Comparison of ENCODE assay signal across 18 mouse cellular contexts in genomic region chr17:71288808-71289548, GRCm38 (mm10). TPM values are rescaled to one million over a fixed set of nuclear protein-coding genes. Genes with fewer than 3 reads are reported as not detected.
DNase-seq lines count a peak whose midpoint lies in the region; ATAC-seq lines count a peak whose summit lies in the region.
"Had no signal": no experiment of that assay in that cellular context is flagged by ENCODE, and none has a peak within 500 bp of the region (broad histone marks: within the 10 kb centered on the region; RNA-seq: fewer than 3 reads in every experiment).

No protein-coding gene starts in this region.

- peaks cover 86% of the 10 kb centered on the region for H3K4me1 ChIP-seq in heart, embryonic 10.5 days
- peaks cover 31% of the 10 kb centered on the region for H3K4me1 ChIP-seq in limb, embryonic 15.5 days
- peaks cover 34% of the 10 kb centered on the region for H3K4me1 ChIP-seq in limb, embryonic 10.5 days
- H3K4me1 ChIP-seq: midbrain, embryonic 12.5 days; neural tube, embryonic 15.5 days had no signal

- H3K4me2 ChIP-seq in limb, embryonic 15.5 days: no peak overlapping the region
- H3K4me2 ChIP-seq: midbrain, embryonic 12.5 days; neural tube, embryonic 15.5 days had no signal

- 0 out of 2 replicates have a peak, but pooled peaks cover 3% of the 10 kb centered on the region for H3K36me3 ChIP-seq in heart, embryonic 10.5 days
- H3K36me3 ChIP-seq in limb, embryonic 15.5 days: no peaks in the 10 kb centered on the region
- H3K36me3 ChIP-seq in limb, embryonic 10.5 days: no peaks in the 10 kb centered on the region
- H3K36me3 ChIP-seq in macrophage (ENCODE audit: inconsistent target): no peaks in the 10 kb centered on the region
- H3K36me3 ChIP-seq: midbrain, embryonic 12.5 days; neural tube, embryonic 15.5 days had no signal

- no peak overlapping the region for H3K4me3 ChIP-seq in heart, embryonic 10.5 days
- no peak overlapping the region for H3K4me3 ChIP-seq in limb, embryonic 15.5 days
- H3K4me3 ChIP-seq in limb, embryonic 10.5 days: no peak overlapping the region
- H3K4me3 ChIP-seq in macrophage (ENCODE audit: inconsistent target): no peak overlapping the region
- H3K4me3 ChIP-seq: midbrain, embryonic 12.5 days; neural tube, embryonic 15.5 days had no signal

- no peaks in the 10 kb centered on the region for H3K27me3 ChIP-seq in heart, embryonic 10.5 days (ENCODE audit: insufficient read depth, poor library complexity, severe bottlenecking)
- H3K27me3 ChIP-seq in limb, embryonic 15.5 days: no peaks in the 10 kb centered on the region
- H3K27me3 ChIP-seq in limb, embryonic 10.5 days (ENCODE audit: low read depth, poor library complexity, severe bottlenecking): no peaks in the 10 kb centered on the region
- H3K27me3 ChIP-seq: CH12.LX; midbrain, embryonic 12.5 days; neural tube, embryonic 15.5 days had no signal

- 84% methylated on average over 10 of the region's 10 CpGs for WGBS in heart, embryonic 10.5 days
- WGBS in limb, embryonic 15.5 days: 77% methylated on average over 10 of the region's 10 CpGs
- 90% methylated on average over 10 of the region's 10 CpGs for WGBS in limb, embryonic 10.5 days
- 94% methylated on average over 10 of the region's 10 CpGs for WGBS in macrophage (ENCODE audit: missing documents)

- peaks cover 94% of the 10 kb centered on the region for H3K79me2 ChIP-seq in macrophage (ENCODE audit: inconsistent target)

- H3K9ac ChIP-seq in limb, embryonic 15.5 days: no peak overlapping the region
- H3K9ac ChIP-seq: midbrain, embryonic 12.5 days; neural tube, embryonic 15.5 days had no signal

- DNase-seq in heart, embryonic 10.5 days (ENCODE audit: low spot score): no peak
- no peak for DNase-seq in heart, postnatal 4 days
- no peak for DNase-seq in limb, embryonic 10.5 days (ENCODE audit: low spot score)
- DNase-seq in c-Kit-positive CD71-positive TER-119-positive erythroid progenitor cells, embryonic 14.5 days (ENCODE audit: low spot score): peak; percentile 73
- no peak for DNase-seq in left cerebral cortex, adult 18-20 months (ENCODE audit: low spot score in 2 of 2)
- DNase-seq: adrenal gland, postnatal 14 days; cerebellum, adult 9-11 months; gastrocnemius, postnatal 25 days; heart, postnatal 14 days; retina, postnatal 1 day; right cerebral cortex, postnatal 4 days had no signal

- ATAC-seq in limb, embryonic 15.5 days (ENCODE audit: insufficient number of reproducible peaks, low FRiP score, low TSS enrichment, low read depth): no peak
- ATAC-seq: hindbrain, embryonic 16.5 days; intestine, postnatal 0 days had no signal

- H3K27ac ChIP-seq in heart, embryonic 10.5 days: peak overlapping the region; percentile 83
- H3K27ac ChIP-seq in limb, embryonic 15.5 days: peak overlapping the region; percentile 55; the same call in 1 of the 2 replicates
- H3K27ac ChIP-seq in limb, embryonic 10.5 days: no peak overlapping the region
- peak overlapping the region; percentile 80 for H3K27ac ChIP-seq in macrophage
- H3K27ac ChIP-seq: midbrain, embryonic 12.5 days; neural tube, embryonic 15.5 days had no signal

- H3K9me3 ChIP-seq in heart, embryonic 10.5 days: no peaks in the 10 kb centered on the region
- no peaks in the 10 kb centered on the region for H3K9me3 ChIP-seq in limb, embryonic 15.5 days
- H3K9me3 ChIP-seq in limb, embryonic 10.5 days (replicated peaks): no peaks in the 10 kb centered on the region
- H3K9me3 ChIP-seq: midbrain, embryonic 12.5 days; neural tube, embryonic 15.5 days had no signal

RNA-seq across cellular contexts. Expression of gene Emilin2, which starts 22.8 kb away (rescaled TPM):
- 66.9 and 119 TPM in 2 replicates for polyA plus RNA-seq in heart, embryonic 10.5 days (2016; fragmentation: Nextera tagmentation; extraction: Ambion mirVana)
- 100 to 1,000 TPM; 169 to 172 TPM for total RNA-seq in heart, postnatal 4 days (2021)
- polyA plus RNA-seq in limb, embryonic 15.5 days (2015; fragmentation: Nextera tagmentation; extraction: Ambion mirVana): 32.9 and 39.3 TPM in 2 replicates
- polyA plus RNA-seq in limb, embryonic 10.5 days (2016; fragmentation: Nextera tagmentation; extraction: Ambion mirVana): 30.0 and 36.1 TPM in 2 replicates
- total RNA-seq in macrophage (2018; cell fraction: chromatin; rRNA removed): 100 to 1,000 TPM in 1 of 26 experiments, 10 to 100 TPM in 25; 14.5 to 104 (median 41.1) TPM
- total RNA-seq in macrophage (2018; cell fraction: cytosol; rRNA removed): 10 to 100 TPM; 30.7 to 80.5 (median 44.7) TPM
- total RNA-seq in macrophage (2018; cell fraction: nucleus; rRNA removed): 100 to 1,000 TPM in 13 of 26 experiments, 10 to 100 TPM in 13; 46.7 to 189 (median 99.7) TPM
- polyA plus RNA-seq in macrophage (2018): 41.3 to 106 TPM (median 76.2 TPM) in 3 replicates
- 1 to 10 TPM; 2.7 to 2.8 TPM for total RNA-seq in left cerebral cortex, adult 18-20 months (2021)
